Mouse (Mus musculus) thymus, postnatal 10 days (tissue): ENCODE results near the gene Lbx1.

Experiments used
- DNase-seq, 2 experiments: peaks; one replicate each; pipeline ENCODE4 v3.0.0; 2021; ENCODE audit warnings: low spot score in 2 of 2

Lbx1 gene

DNA sequence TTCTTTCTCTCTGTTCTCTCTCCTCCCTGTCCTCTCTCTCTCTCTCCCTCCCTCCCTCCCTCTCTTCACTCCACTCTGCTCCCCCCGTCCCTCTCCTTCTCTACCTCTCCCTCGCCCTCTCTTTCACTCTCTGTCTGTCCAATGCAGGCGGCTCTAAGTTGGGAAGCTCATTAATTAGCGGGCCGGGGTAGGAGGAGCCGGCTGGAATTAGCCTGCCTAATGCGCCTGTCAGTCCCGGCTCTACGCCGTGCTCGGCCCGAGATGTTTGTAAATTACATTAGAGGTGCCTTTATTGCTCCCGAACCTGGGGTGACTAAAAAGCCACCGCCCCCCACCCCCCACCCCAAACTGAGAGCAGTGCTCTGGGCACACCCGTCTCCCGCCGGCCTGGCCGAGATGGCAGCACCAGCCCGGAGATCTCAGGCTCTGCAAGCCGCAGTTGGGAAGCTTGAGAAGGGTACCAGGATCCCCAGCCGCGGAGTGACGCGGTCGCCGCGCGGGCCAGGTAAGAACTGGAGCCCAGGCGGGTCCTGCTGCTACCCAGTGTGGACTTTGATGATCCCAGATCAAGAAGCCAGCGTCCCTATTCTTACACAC, at the start of gene Lbx1:
Gene Lbx1, minus strand, starts transcription at position 47 of the 597 bp plus-strand sequence.
- no peak for DNase-seq

DNA sequence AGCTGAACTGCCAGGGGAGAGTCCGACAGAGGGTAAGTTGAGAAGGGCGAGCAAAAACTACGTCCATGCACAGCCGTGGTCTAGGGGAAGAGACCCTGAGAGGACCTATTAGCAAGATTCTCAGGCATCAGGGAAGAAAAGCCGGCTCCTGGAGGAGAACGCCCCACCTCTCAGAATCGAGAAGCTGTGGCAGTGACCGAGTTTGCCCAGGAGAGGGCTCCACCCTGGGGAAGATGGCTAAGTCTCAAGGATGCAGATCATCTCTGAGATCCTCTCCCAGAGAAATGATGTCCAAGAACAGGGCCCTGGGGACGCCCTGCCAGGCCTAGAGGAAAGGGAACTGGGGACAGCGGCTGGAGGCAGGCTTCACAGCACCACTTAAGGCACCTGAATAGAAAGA, 47.7 kb upstream of the Lbx1 start:
- DNase-seq, result peak; percentile 25 to 35

DNA sequence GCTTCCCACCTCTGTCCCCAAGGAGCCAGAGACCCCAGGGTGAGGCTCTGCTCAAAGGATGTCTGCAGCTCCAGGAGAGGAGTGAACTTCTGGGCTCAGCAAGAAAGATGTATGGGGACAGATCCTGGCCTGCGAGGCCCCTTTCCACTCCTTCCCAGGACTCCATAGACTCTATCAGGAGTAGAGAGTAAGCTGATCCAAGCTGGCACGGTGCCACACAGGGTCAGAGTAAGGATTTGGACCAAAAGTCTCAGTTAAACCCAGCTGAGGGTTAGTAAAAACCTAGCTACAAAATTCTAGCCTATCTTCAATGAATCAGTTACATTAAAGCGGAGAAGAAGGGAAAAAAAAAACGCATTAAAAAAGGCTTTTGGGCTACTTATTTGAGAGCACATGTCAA, 40.6 kb upstream of the Lbx1 start:
- DNase-seq, result no peak

DNA sequence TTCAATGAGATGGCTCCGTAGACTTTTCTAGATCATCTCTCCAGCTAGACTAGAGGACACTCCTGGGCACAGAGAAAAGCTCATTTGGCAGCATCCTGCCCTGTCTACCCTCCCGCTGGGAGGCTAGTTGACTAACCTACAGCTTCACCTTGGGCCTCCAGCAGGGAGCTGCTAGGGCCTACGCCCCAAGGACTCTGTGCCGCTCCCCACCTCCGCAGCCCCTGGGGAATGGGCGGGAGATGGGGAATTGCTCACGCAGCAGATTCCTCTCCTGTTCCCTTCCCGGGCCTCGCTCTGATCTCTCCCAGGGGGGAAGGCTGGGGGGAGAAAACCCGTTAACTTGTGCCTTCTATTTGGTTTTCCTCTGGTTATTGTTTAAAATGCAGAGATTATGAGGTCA, 36.4 kb upstream of the Lbx1 start:
- no peak for DNase-seq

DNA sequence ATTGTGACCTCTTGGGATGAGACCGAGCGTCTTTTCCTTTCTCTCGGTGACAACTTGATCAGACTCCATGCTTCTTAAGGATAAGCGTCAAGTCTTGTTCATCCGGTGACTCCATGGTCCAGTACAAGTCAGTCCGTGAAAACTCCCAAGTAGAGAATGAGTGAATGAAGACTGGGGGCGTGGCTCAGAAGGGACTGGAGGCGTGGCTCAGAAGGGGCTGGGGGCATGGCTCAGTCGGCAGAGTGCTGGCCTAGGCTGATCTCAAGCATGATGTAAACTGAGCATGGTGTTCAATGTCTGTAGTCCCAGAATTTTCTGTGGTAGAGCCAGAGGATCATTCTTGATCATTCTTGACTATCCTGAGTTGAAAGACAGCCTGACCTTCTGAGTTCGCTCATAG, 27.4 kb upstream of the Lbx1 start:
- no peak for DNase-seq

DNA sequence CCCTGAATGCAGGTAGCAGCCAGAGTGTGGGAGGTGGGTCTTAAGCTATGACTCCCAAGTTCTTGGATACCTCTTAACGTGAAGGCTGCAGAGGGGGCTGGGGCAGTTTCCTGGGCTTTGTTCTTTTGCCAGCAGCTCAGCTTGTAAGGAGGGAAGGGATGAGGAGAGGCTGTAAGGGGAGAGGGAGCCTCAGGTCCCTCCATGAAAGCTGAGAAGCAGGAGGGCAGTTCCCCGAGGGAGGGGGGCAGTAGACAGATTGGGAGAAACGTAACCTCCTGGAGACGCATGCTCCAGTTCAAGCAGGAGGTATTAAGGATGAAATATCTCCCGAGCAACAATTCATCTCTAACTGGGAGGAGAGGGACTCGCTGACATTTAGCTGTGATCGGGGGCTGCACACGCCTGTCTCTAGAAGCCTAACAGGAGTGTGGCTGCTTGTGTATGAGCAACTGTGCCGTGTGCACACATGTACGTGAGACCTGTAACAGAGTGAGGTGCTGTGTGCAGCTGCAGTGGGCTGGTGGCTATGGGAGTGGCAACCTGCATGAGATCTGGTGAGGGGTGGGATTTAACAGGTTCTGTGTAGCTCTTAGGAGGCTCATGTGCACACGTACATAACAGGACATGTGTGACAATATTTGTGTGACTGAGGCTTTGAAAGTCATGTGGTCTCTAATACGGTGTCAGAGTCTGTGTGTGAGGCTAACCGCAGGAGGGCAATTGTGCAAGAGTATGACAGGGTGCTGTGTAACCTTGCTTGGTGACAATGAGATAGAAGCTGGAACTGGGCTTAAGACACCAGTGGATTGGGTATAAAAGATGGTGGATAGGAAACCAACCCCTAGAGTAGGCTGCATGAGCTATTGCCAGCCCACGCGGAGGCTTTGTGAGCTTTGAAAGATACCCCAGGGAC, 22.1 kb upstream of the Lbx1 start:
- DNase-seq, result no peak

DNA sequence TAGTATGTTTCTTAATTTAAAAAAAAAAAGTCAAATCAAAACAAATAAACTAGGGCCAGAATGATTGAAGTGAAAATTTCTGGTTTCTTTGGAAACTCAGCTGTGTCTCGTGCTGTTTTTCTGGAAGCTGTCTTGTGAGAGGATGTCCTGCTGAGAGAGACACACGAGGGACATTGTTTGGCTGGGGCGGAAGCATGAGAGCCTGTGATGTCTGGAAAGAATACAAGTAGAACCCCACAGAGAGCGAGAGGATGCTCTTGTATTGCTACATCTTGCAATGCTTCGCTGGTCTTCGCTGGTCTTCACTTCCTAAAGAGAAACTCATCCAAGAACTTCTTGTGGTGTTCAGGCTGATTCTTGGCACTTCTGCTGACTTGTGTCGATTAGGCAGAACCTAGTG, 19.2 kb upstream of the Lbx1 start:
- no peak for DNase-seq

DNA sequence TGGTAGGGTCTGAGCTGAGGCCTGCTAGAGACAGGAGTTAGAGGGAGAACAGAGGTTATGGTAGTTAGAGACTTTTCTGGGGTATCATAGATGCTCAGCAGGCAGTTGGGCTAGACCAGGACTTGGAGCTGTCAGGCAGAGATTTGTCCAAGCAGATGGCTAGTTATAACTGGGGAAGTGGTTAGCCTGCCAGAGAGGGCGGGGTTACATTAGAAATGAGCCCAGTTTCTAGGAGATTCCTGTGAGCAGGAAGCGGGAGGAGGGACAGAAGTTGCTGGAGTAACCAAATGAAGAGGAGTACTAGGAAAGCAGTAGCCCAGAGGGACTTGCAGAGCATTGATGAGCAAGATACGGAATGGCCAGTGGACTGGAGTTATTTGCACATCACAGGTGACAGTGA, 16.8 kb upstream of the Lbx1 start:
- DNase-seq, result no peak

DNA sequence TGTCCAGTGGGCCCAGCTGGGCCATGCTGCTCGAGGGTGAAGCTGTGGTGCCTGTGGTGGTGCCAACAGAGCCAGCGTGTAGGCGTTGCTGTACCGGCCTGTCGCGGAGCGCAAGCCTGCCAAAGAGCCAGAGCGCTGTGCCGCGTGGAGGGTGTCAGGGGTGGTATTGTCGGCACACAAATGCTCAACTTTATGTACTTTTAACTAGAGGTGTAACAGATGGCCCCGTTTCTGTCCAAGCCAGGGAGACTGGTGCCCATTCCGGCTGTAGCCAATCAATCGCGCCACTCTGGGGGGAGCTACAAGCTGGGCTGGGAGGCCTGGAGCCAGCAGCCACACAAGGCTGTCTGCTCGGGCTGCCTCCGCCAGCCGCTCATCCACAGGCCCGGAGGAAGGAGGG, 13.1 kb upstream of the Lbx1 start:
- no peak for DNase-seq

DNA sequence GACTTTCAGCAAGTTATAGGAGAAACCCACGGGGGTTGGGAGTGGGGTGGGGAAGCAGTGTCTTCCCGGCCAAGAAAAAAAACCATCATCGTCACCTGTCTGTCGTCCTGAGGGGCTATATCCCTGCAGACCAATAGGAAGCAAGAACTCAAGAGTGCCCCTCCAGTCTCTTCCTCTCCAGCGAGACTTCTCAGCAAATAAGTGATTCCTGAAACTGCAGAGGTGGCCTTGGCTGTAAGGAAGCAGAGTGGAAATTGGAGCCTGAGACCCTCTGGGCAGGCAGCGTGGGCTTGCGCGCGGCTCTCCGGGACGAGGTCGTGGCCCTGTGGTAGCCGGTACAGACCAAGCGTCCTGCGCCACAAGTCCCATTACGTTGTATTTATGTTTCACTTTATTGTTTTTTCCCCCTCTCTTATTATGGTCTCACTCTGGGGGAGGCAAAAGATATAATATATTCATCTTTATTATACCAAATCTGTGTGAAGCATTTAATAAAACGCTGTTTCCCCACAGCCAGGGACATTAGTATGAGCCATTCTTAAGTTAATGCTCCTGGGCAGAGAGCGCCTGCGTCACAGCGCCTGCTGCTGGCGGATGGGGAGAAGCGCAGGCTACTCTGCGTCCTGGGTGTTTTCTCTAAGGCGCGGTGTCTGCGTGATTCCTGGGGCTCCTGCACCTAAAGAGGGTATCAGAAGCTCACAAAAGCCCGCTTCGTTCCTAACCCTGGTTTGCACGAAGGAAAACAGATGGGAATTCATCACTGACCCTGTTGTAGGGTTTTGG, 8.5 kb upstream of the Lbx1 start:
- DNase-seq, result peak in 1 of 2 experiments; percentile 45

DNA sequence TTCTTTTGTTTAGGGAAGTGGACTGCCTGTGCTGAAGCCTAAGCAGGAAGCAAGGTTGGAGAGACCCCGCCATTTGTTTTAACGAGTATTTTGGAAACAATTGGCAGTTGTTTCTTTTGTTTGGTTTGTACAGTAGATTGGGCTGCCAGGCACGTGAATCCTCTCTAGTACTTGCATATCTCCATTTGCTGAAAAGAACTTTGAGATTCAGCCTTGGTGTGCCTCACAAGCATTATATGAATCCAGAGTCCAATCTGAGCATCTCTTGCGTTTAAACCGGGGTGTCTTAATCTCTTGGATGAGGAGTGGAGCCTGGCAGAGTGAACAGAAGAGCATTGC, 7.6 kb upstream of the Lbx1 start:
- DNase-seq, result no peak

DNA sequence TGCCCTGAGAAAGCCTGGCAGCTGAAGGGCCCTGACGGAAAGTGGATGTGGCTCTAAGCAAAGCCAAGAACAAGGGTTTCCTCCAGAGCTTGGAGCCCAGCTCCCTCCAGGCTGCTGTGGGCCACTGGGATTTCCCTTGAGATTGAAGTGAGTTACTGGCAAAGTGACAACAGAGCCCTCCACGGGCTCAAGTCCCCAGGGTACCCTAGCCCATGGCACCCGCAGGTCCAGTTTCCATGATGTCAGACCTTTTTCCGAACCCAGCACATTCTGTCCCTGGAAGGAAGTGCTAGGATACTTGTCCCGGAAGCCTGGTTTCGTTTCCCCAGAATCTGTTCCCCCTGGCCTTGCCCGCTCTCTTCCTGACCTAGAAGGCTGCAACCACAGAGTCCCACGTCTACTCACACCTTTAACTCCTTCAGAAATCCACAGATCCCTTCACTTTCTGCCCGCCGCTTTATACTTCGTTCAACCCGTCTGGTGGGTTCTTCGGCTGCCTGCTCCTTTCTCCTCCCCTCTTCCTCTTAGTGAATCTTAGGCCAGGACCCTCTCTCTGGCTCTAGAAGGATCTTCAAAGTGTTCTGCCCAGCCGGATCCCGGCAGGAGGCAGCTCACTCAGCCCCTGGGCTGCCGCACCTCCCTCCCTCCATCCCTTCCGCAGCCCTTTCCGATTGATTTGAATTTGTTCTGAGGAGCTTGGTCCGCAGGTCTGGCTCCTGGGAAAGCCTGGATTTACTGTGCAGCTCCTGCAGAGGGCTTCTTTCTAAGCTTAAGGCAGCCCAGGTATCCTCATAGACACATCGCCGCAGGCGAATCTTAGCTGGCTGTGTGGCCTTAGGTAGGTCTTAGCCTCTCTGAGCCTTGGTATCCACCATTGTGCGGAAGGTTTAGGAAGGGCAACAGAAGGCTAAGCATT, 7.0 kb upstream of the Lbx1 start:
- DNase-seq, result no peak

DNA sequence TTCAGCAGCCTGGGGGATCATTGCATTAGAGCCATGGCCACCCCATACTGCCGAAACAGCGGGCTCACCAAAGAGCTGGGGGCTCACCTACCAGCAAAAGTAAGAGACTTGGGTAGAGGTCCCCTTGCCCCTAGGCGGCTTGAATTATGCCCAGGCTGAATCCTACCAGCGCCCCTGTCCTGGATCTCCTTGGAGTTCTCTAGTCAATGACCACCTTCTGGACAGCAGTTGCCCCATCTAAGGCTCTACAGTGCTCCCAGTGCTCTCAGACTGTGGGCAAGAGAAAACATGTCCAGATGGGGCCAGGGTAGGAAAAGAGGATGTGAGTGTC, 6.4 kb upstream of the Lbx1 start:
- DNase-seq, result no peak

DNA sequence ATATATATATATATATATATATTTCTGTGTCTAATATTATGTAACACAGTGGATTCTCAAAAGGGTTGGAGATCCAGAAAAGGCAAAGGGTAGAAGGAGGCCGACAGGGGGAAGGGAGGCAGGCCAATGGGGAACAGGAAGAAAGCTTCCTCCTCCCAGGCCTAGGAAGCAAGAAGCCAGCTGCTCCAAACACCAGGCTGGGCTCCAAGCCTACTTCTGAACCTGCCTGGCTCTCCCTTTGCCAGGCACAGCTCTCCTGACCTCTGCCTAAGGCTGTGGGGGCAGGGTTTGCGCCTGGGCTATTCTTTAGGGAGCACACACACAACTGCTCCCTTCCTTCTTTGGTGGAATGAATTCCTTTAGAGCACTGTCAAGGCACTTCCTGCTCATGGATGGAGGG, 4.4 kb upstream of the Lbx1 start:
- DNase-seq, result no peak

DNA sequence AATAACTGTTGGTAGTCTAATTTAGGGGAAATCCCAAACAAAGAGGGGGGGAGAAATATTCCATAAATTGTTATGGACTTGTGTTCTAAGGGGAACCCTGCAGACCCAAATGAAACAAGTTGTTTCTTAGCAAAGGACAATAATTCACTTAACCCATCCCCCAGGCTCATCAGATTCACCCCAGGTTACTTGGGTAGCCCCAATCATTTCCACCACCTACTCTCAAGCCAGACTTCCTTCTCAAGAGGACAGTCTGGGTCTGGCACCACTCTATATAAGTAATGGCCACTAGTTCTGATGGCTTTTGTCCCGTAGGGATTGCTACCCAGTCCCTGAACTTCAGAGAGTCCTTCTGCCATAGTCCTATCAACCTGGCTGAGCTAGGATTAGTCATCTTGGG, 3.6 kb upstream of the Lbx1 start:
- DNase-seq, result no peak

DNA sequence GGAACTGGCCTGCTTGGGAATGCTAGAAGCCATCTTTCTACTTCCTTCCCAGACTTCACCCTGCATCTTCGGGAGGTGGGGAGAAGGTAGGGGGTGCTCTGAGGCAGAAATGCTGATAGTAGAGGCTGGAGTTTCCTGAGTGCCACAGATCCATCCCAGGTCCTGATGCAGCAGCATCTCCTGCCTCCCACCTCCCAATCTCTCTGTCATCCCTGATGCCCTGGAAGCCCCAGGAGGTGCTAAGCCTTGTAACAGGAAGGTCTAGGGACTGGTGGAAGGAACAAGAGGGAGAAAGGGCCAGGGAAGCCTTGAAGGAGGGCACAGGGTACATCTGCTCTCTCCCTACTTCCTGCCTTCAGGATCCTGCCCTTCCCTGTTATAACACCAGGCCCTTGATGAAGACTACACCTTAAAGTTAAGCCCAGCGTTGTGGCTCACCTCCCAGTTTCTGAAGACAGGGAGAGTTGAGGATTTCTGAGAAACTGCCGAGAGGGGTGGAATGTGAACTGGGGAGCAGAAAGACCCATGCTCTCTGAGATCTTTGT, 2.1 kb upstream of the Lbx1 start:
- DNase-seq, result no peak

DNA sequence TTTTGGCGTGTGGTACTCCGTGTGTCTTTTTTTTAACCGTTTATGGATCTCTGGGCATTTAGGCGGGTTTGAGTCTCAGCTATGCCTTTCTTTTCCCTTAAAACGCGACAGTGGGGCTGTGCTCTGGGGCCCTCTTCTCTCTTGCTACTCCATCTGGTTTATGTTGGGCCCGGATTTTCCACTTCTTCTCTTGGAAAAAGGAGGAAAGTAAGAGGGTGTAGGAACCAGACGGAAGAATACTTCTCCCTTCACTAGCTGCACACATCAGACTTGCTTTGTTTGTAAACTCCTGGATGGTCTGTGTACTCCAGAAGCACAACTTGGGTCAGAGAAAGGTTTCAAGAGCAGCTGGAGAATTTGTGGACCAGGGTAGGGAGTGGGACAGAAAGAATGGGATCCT, 1.5 kb upstream of the Lbx1 start:
- no peak for DNase-seq

DNA sequence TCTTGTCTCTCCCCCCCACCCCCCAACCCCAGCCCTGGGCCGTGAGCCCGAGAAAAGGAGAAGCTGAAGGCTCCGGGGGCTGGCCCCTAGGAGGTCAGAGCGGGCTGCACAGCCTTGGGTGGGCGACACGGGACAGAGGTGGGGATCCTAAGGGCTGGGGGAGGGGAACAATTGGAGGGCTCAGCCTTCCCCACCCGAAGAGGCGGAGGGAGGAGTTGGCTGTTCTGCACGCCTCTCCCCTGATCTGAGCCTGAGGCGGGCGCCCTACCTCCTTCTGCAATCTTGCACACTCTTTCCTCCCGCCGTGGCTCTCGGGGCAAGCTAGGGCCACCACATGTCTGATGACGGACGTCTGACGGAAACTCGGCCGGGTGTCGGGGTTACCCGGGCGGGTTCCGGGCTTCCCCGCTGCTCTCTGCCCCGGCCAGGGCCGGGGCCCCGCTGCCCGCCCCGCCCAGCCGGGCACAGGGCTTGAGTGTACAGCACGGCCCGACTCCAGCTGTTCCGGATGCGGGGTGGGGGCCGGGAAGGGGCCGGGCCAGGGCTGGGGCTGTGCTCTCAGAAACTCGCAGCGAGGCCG, 841 bp upstream of the Lbx1 start:
- no peak for DNase-seq

DNA sequence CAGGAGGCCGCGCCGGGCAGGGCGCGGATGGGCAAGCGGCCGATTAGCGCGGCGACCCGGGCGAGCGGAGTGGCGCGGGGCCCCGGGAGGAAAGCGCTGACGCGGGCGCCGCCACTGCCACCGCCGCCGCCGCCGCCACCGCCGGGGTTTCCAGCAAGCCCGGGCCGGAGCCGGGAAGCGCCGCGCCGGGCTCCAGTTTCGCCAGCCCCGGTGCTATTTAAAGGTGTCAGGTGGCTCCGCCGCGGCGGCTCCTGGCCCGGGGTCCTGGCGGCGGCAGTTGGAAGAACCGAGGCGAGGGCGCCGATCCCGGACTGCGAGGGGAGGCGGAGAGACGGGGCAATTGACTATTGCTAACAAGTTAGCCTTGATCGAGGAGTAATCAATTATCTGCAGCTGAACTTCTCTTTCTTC, 276 bp downstream of the Lbx1 start:
- no peak for DNase-seq

DNA sequence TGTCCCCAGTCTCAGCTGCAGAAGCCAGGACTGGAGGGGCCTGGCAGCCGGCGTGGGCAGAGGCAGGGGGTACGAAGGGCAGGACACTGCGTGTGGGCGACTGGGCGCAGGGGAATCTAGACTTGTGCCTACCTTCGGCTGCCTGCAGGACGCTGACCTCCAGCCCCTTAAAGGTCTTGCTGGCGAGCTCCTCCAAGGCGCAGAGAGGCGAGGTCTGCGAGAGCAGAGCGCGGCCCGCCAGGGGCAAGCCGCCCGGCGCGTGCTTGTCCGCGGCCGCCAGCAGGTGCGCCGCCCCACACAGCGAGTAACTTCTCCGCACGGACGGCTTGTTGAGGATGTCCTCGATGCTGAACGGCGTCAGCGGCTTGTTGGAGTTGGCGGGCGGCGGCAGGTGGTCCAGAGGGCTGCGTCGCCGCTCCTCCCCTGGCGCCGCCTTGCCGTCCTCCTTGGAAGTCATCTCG, 811 bp downstream of the Lbx1 start:
- no peak for DNase-seq

DNA sequence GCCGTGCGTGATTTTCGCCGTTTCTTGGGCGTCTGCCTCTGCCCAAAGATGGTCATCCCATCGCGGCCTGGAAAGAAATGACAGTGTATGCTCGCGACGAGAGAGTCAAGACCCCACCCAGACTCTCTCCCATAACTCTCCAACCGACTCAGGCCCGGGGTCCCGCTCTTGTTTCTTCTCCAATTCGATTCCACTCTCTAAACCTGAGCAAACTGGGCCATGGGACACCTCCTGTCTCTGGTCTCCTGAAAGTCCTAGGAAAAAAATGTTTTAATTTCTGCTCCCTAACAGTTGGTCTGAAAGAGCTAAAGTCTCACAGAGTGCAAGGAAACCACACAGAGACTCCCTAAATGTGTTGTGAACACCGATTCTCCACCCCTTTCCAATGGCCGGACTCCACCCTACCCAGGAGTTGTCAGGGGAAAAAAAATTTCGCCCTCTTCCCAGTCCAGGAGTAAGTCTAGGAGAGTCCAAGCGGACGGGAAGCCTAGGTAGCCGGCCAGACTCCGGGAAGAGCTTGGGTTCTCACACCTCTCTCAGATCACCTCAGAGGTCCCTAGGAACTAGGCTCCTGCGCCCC, 1.3 kb downstream of the Lbx1 start:
- no peak for DNase-seq
